Mouse (Mus musculus): Measurements from ENCODE around the gene Kiz. TPM values are rescaled to one million over a fixed set of nuclear protein-coding genes. Genes with fewer than 3 reads are reported as not detected.

Gene Kiz
- total RNA-seq, 1 experiment from 2014 or later: 39.8 TPM

GRCm38 (mm10) chr2:146856120-146856519 is 456 bp downstream of the Kiz start:
- ATAC-seq (replicated peaks; ENCODE audit: low read depth, poor library complexity, severe bottlenecking): peak; percentile 59

GRCm38 (mm10) chr2:146856853-146857252 is 1.2 kb downstream of the Kiz start:
- ATAC-seq (replicated peaks; ENCODE audit: low read depth, poor library complexity, severe bottlenecking): no peak

GRCm38 (mm10) chr2:146865781-146866180 is 10.1 kb downstream of the Kiz start:
- no peak for ATAC-seq (replicated peaks; ENCODE audit: low read depth, poor library complexity, severe bottlenecking)

- ATAC-seq (replicated peaks; ENCODE audit: low read depth, poor library complexity, severe bottlenecking): no peak
Measured at GRCm38 (mm10) chr2:146871300-146872269, 15.9 kb downstream of the Kiz start.

GRCm38 (mm10) chr2:146872697-146873096 is 17.0 kb downstream of the Kiz start:
- ATAC-seq (replicated peaks; ENCODE audit: low read depth, poor library complexity, severe bottlenecking): 0 out of 2 replicates have a peak, but pooled peaks have one; percentile 29

- ATAC-seq (replicated peaks; ENCODE audit: low read depth, poor library complexity, severe bottlenecking): no peak
Measured at GRCm38 (mm10) chr2:146873881-146874441, 18.3 kb downstream of the Kiz start.

- ATAC-seq (replicated peaks; ENCODE audit: low read depth, poor library complexity, severe bottlenecking): no peak
Measured at GRCm38 (mm10) chr2:146877423-146878098, 21.9 kb downstream of the Kiz start.

- ATAC-seq (replicated peaks; ENCODE audit: low read depth, poor library complexity, severe bottlenecking): no peak
Measured at GRCm38 (mm10) chr2:146881623-146882022, 26.0 kb downstream of the Kiz start.

- no peak for ATAC-seq (replicated peaks; ENCODE audit: low read depth, poor library complexity, severe bottlenecking)
Measured at GRCm38 (mm10) chr2:146884291-146884855, 28.7 kb downstream of the Kiz start.

GRCm38 (mm10) chr2:146888786-146889414 is 33.2 kb downstream of the Kiz start:
- no peak for ATAC-seq (replicated peaks; ENCODE audit: low read depth, poor library complexity, severe bottlenecking)

GRCm38 (mm10) chr2:146898977-146899376 is 43.3 kb downstream of the Kiz start:
- ATAC-seq (replicated peaks; ENCODE audit: low read depth, poor library complexity, severe bottlenecking): peak; percentile 83; the same call in 1 of the 2 replicates

- ATAC-seq (replicated peaks; ENCODE audit: low read depth, poor library complexity, severe bottlenecking): no peak
Measured at GRCm38 (mm10) chr2:146916085-146916484, 60.4 kb downstream of the Kiz start.

- no peak for ATAC-seq (replicated peaks; ENCODE audit: low read depth, poor library complexity, severe bottlenecking)
Measured at GRCm38 (mm10) chr2:146917770-146918169, 62.1 kb downstream of the Kiz start.

GRCm38 (mm10) chr2:146920375-146921160 is 64.9 kb downstream of the Kiz start:
- ATAC-seq (replicated peaks; ENCODE audit: low read depth, poor library complexity, severe bottlenecking): no peak

GRCm38 (mm10) chr2:146925296-146925695 is 69.6 kb downstream of the Kiz start:
- no peak for ATAC-seq (replicated peaks; ENCODE audit: low read depth, poor library complexity, severe bottlenecking)

GRCm38 (mm10) chr2:146925846-146926245 is 70.2 kb downstream of the Kiz start:
- ATAC-seq (replicated peaks; ENCODE audit: low read depth, poor library complexity, severe bottlenecking): no peak

GRCm38 (mm10) chr2:146948223-146948776 is 92.6 kb downstream of the Kiz start:
- no peak for ATAC-seq (replicated peaks; ENCODE audit: low read depth, poor library complexity, severe bottlenecking)

- ATAC-seq (replicated peaks; ENCODE audit: low read depth, poor library complexity, severe bottlenecking): no peak
Measured at GRCm38 (mm10) chr2:146956366-146956765, 100.7 kb downstream of the Kiz start.

GRCm38 (mm10) chr2:146958398-146958911 is 102.8 kb downstream of the Kiz start:
- no peak for ATAC-seq (replicated peaks; ENCODE audit: low read depth, poor library complexity, severe bottlenecking)
